In the genomic region with DNA sequence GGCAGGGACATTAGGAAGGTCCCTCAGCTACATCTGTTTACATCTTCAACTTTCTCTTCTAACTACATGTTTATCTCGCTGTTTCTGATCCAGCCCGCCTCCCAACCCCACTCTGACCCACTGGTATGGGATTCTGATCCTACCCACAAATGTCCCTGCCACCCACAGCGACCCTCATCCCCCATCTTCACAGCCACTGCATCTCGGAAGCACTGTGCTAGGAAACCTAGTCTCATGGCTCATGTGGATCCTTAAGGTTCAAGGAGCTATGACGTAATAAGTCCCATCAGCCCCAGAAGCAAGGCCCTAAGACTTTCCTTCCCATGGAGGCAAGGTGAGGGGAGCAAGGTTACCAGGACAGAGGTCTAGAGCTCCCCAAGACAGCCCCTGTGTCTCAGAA, we compare ENCODE assay signal across 14 mouse cellular contexts.
"Had no signal": no experiment of that assay in that cellular context is flagged by ENCODE, and none has a peak within 500 bp of the region (broad histone marks: within the 10 kb centered on the region; RNA-seq: fewer than 3 reads in every experiment).

No protein-coding gene starts in this region.

- DNase-seq: forebrain, postnatal 0 days; gastrocnemius, postnatal 14 days; gastrocnemius, postnatal 36 days; heart, adult 18-20 months; heart, postnatal 10 days; heart, postnatal 36 days; kidney, adult 11 months; kidney, adult 2 months; kidney, adult 9 months; kidney, postnatal 14 days; kidney, postnatal 36 days; layer of hippocampus, adult 9-11 months; layer of hippocampus, postnatal 36 days; left cerebral cortex, postnatal 4 days had no signal
